ENCODE assay signal across 28 mouse cellular contexts in the genomic region with DNA sequence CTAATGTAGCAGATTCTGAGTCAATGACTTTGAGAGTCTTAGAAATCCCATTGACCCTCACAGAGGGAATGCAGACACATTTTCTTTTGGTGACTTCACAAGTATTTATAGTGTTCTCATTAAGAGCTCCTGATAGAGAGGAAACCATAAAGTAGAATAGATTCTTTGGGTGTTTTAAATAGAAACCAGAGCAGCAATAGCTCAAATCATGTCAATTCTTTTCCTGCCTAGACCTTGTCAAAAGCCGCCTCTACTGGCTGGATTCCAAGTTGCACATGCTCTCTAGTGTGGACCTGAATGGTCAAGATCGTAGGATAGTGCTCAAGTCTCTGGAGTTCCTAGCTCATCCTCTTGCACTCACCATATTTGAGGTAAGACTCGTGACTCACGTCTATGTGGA. TPM values are rescaled to one million over a fixed set of nuclear protein-coding genes. Genes with fewer than 3 reads are reported as not detected.
DNase-seq lines count a peak whose midpoint lies in the region; ATAC-seq and TF ChIP-seq lines count a peak whose summit lies in the region.
"Had no signal": no experiment of that assay in that cellular context is flagged by ENCODE, and none has a peak within 500 bp of the region (broad histone marks: within the 10 kb centered on the region; RNA-seq: fewer than 3 reads in every experiment).

No protein-coding gene starts in this region.

- ATAC-seq in heart, embryonic 13.5 days (ENCODE audit: extremely low read depth, insufficient number of reproducible peaks, low FRiP score, low TSS enrichment), result peak; percentile 37; the same call in 1 of the 2 replicates
- peak; percentile 63 for ATAC-seq in heart, embryonic 16.5 days (replicated peaks; ENCODE audit: extremely low read depth, insufficient read depth, low FRiP score)
- ATAC-seq in kidney, postnatal 0 days (replicated peaks; ENCODE audit: low FRiP score, low read depth), result no peak
- ATAC-seq: CD4-positive, CD25-positive, alpha-beta regulatory T cell, adult 4 months; forebrain, embryonic 15.5 days; hindbrain, embryonic 16.5 days; intestine, embryonic 15.5 days had no signal

- H3K27me3 ChIP-seq in heart, embryonic 13.5 days (replicated peaks), result no peaks in the 10 kb centered on the region
- H3K27me3 ChIP-seq in heart, embryonic 16.5 days (ENCODE audit: control insufficient read depth, insufficient read depth, low read length), result no peaks in the 10 kb centered on the region
- no peaks in the 10 kb centered on the region for H3K27me3 ChIP-seq in kidney, postnatal 0 days (ENCODE audit: insufficient read depth, low read length)
- H3K27me3 ChIP-seq: embryonic facial prominence, embryonic 13.5 days; forebrain, embryonic 12.5 days; forebrain, embryonic 15.5 days; heart, embryonic 12.5 days; hindbrain, embryonic 13.5 days; intestine, embryonic 15.5 days had no signal

- intact Hi-C loops in heart, postnatal 36 days (cut with DNase I), result no loop called here
- intact Hi-C loops in heart, postnatal 14 days (cut with DNase I), result no loop called here

- WGBS in heart, embryonic 13.5 days, result 47% methylated on average over 4 of the region's 4 CpGs
- 37% methylated on average over 4 of the region's 4 CpGs for WGBS in heart, embryonic 16.5 days
- WGBS in kidney, postnatal 0 days, result 74% methylated on average over 4 of the region's 4 CpGs

- peaks cover 85% of the 10 kb centered on the region for H3K36me3 ChIP-seq in heart, embryonic 13.5 days
- peaks cover 61% of the 10 kb centered on the region for H3K36me3 ChIP-seq in heart, embryonic 16.5 days (ENCODE audit: control insufficient read depth, insufficient read depth)
- peaks cover 55% of the 10 kb centered on the region; the same call in 1 of the 2 replicates for H3K36me3 ChIP-seq in kidney, postnatal 0 days (ENCODE audit: insufficient read depth, low read length)
- H3K36me3 ChIP-seq: intestine, embryonic 15.5 days had no signal

- H3K4me3 ChIP-seq in heart, embryonic 13.5 days, result no peak overlapping the region
- no peak overlapping the region for H3K4me3 ChIP-seq in heart, embryonic 16.5 days (ENCODE audit: low read length)
- no peak overlapping the region for H3K4me3 ChIP-seq in kidney, postnatal 0 days (replicated peaks; ENCODE audit: low read depth, low read length)
- H3K4me3 ChIP-seq: embryonic facial prominence, embryonic 10.5 days; embryonic facial prominence, embryonic 13.5 days; erythroblast, embryonic 14.5 days; forebrain, embryonic 12.5 days; forebrain, embryonic 15.5 days; heart, adult 2 months; heart, embryonic 12.5 days; hindbrain, embryonic 10.5 days; hindbrain, embryonic 13.5 days; intestine, embryonic 15.5 days had no signal

- no peaks in the 10 kb centered on the region for H3K9me3 ChIP-seq in heart, embryonic 13.5 days
- H3K9me3 ChIP-seq in heart, embryonic 16.5 days (replicated peaks; ENCODE audit: control insufficient read depth, low read length), result no peaks in the 10 kb centered on the region
- no peaks in the 10 kb centered on the region for H3K9me3 ChIP-seq in kidney, postnatal 0 days (replicated peaks; ENCODE audit: low read length)
- H3K9me3 ChIP-seq: embryonic facial prominence, embryonic 10.5 days; embryonic facial prominence, embryonic 13.5 days; forebrain, embryonic 12.5 days; forebrain, embryonic 15.5 days; heart, embryonic 12.5 days; hindbrain, embryonic 10.5 days; hindbrain, embryonic 13.5 days; intestine, embryonic 15.5 days had no signal

- peaks cover 19% of the 10 kb centered on the region for H3K4me1 ChIP-seq in heart, embryonic 13.5 days
- H3K4me1 ChIP-seq in heart, embryonic 16.5 days (ENCODE audit: control insufficient read depth, insufficient read depth, low read length), result peaks cover 4% of the 10 kb centered on the region
- no peaks in the 10 kb centered on the region for H3K4me1 ChIP-seq in kidney, postnatal 0 days (replicated peaks; ENCODE audit: insufficient read depth, low read length)
- H3K4me1 ChIP-seq: embryonic facial prominence, embryonic 10.5 days; embryonic facial prominence, embryonic 13.5 days; forebrain, embryonic 12.5 days; forebrain, embryonic 15.5 days; hindbrain, embryonic 10.5 days; hindbrain, embryonic 13.5 days; intestine, embryonic 15.5 days had no signal

- no peak for TF ChIP-seq CTCF in kidney, postnatal 0 days (IDR thresholded peaks at IDR 0.05; ENCODE audit: low read depth)

- no peak overlapping the region for H3K9ac ChIP-seq in heart, embryonic 13.5 days
- no peak overlapping the region for H3K9ac ChIP-seq in heart, embryonic 16.5 days (ENCODE audit: low read length)
- H3K9ac ChIP-seq in kidney, postnatal 0 days (ENCODE audit: low read depth, low read length), result no peak overlapping the region
- H3K9ac ChIP-seq: embryonic facial prominence, embryonic 13.5 days; forebrain, embryonic 12.5 days; forebrain, embryonic 15.5 days; heart, embryonic 12.5 days; hindbrain, embryonic 13.5 days; intestine, embryonic 15.5 days had no signal

- peak overlapping the region; percentile 64 for H3K27ac ChIP-seq in heart, embryonic 13.5 days (replicated peaks)
- peak overlapping the region; percentile 58 for H3K27ac ChIP-seq in heart, embryonic 16.5 days (ENCODE audit: low read length)
- no peak overlapping the region for H3K27ac ChIP-seq in kidney, postnatal 0 days
- H3K27ac ChIP-seq: embryonic facial prominence, embryonic 10.5 days; embryonic facial prominence, embryonic 13.5 days; forebrain, embryonic 12.5 days; forebrain, embryonic 15.5 days; heart, adult 2 months; hindbrain, embryonic 10.5 days; hindbrain, embryonic 13.5 days; intestine, embryonic 15.5 days had no signal

- H3K4me2 ChIP-seq in heart, embryonic 13.5 days, result no peak overlapping the region
- no peak overlapping the region for H3K4me2 ChIP-seq in heart, embryonic 16.5 days (ENCODE audit: low read depth, low read length)
- H3K4me2 ChIP-seq in kidney, postnatal 0 days (ENCODE audit: low read length), result no peak overlapping the region
- H3K4me2 ChIP-seq: embryonic facial prominence, embryonic 13.5 days; forebrain, embryonic 12.5 days; forebrain, embryonic 15.5 days; heart, embryonic 12.5 days; hindbrain, embryonic 13.5 days; intestine, embryonic 15.5 days had no signal

- no peak for DNase-seq in heart, postnatal 36 days
- DNase-seq in heart, postnatal 14 days, result no peak
- peak; percentile 12 for DNase-seq in kidney, postnatal 0 days (ENCODE audit: low spot score)
- DNase-seq in kidney, postnatal 25 days, result no peak
- DNase-seq: adrenal gland, adult 2 months; adrenal gland, postnatal 25 days; cerebellum, adult 18-20 months; cerebellum, adult 9-10 months; cerebellum, postnatal 36 days; embryo, embryonic 11 days; gastrocnemius, postnatal 25 days; heart, adult 2 months; kidney, adult 11 months; kidney, adult 9 months had no signal

RNA-seq across cellular contexts. Expression of a gene that starts 27.2 kb away (rescaled TPM):
- 25.9 and 30.4 TPM in 2 replicates for polyA plus RNA-seq in heart, embryonic 13.5 days (2015; fragmentation: Nextera tagmentation; extraction: Ambion mirVana)
- total RNA-seq in heart, postnatal 36 days (2021), result 100 to 1,000 TPM; 252 to 256 TPM
- polyA plus RNA-seq in heart, embryonic 16.5 days (2015; fragmentation: Nextera tagmentation; extraction: Ambion mirVana), result 32.5 and 38.7 TPM in 2 replicates
- total RNA-seq in heart, postnatal 14 days (2021), result 100 to 1,000 TPM; 169 to 170 TPM
- 41.8 and 42.2 TPM in 2 replicates for polyA plus RNA-seq in kidney, postnatal 0 days (2015; fragmentation: Nextera tagmentation; extraction: Ambion mirVana)
- total RNA-seq: MEL had no signal
- polyA plus RNA-seq: CD4-positive, CD25-positive, alpha-beta regulatory T cell, adult 4 months; erythroblast, embryonic 14.5 days had no signal
